Mouse (Mus musculus): Measurements from ENCODE around the gene Nop2.
A peak's percentile ranks its signal among the peaks of the same experiment; 100 is the strongest.

Nop2 gene

GRCm38 (mm10) chr6:125109371-125109770, 22.3 kb upstream of the Nop2 start:
- peak; percentile 39 for DNase-seq (ENCODE audit: low read depth, low spot score)

- peak; percentile 81 for DNase-seq (ENCODE audit: low read depth, low spot score)
Observed at GRCm38 (mm10) chr6:125110927-125111326, 20.8 kb upstream of the Nop2 start.

GRCm38 (mm10) chr6:125112553-125112952, 19.2 kb upstream of the Nop2 start:
- DNase-seq (ENCODE audit: low read depth, low spot score): no peak

- no peak for DNase-seq (ENCODE audit: low read depth, low spot score)
Observed at GRCm38 (mm10) chr6:125119387-125119786, 12.3 kb upstream of the Nop2 start.

GRCm38 (mm10) chr6:125128724-125129123, 3.0 kb upstream of the Nop2 start:
- DNase-seq (ENCODE audit: low read depth, low spot score): no peak

GRCm38 (mm10) chr6:125129710-125130402, 1.9 kb upstream of the Nop2 start:
- DNase-seq (ENCODE audit: low read depth, low spot score): peak; percentile 65

- no peak for DNase-seq (ENCODE audit: low read depth, low spot score)
Observed at GRCm38 (mm10) chr6:125132470-125132869, 761 bp downstream of the Nop2 start.

- DNase-seq (ENCODE audit: low read depth, low spot score): peak; percentile 78
Observed at GRCm38 (mm10) chr6:125137002-125137671, 5.4 kb downstream of the Nop2 start.

GRCm38 (mm10) chr6:125139747-125140146, 8.0 kb downstream of the Nop2 start:
- no peak for DNase-seq (ENCODE audit: low read depth, low spot score)

GRCm38 (mm10) chr6:125142436-125142835, 10.7 kb downstream of the Nop2 start:
- DNase-seq (ENCODE audit: low read depth, low spot score): no peak

GRCm38 (mm10) chr6:125143128-125143527, 11.4 kb downstream of the Nop2 start:
- DNase-seq (ENCODE audit: low read depth, low spot score): no peak

- DNase-seq (ENCODE audit: low read depth, low spot score): no peak
Observed at GRCm38 (mm10) chr6:125143904-125144303, 12.2 kb downstream of the Nop2 start.

GRCm38 (mm10) chr6:125145001-125145400, 13.3 kb downstream of the Nop2 start, which contains the start of gene Iffo1:
TSS of gene Iffo1 (plus strand) at chr6:125145241.
- DNase-seq (ENCODE audit: low read depth, low spot score): peak; percentile 96

GRCm38 (mm10) chr6:125145479-125145951, 13.8 kb downstream of the Nop2 start:
- DNase-seq (ENCODE audit: low read depth, low spot score): no peak

GRCm38 (mm10) chr6:125146148-125146547, 14.4 kb downstream of the Nop2 start:
- DNase-seq (ENCODE audit: low read depth, low spot score): no peak

- DNase-seq (ENCODE audit: low read depth, low spot score): no peak
Observed at GRCm38 (mm10) chr6:125146797-125147196, 15.1 kb downstream of the Nop2 start.

GRCm38 (mm10) chr6:125147329-125147728, 15.6 kb downstream of the Nop2 start:
- DNase-seq (ENCODE audit: low read depth, low spot score): no peak

- no peak for DNase-seq (ENCODE audit: low read depth, low spot score)
Observed at GRCm38 (mm10) chr6:125148251-125148925, 16.7 kb downstream of the Nop2 start.

GRCm38 (mm10) chr6:125148926-125149568, 17.3 kb downstream of the Nop2 start:
- peak; percentile 51 for DNase-seq (ENCODE audit: low read depth, low spot score)

GRCm38 (mm10) chr6:125149569-125149950, 17.9 kb downstream of the Nop2 start:
- no peak for DNase-seq (ENCODE audit: low read depth, low spot score)

- no peak for DNase-seq (ENCODE audit: low read depth, low spot score)
Observed at GRCm38 (mm10) chr6:125152212-125153017, 20.7 kb downstream of the Nop2 start.
